Mouse (Mus musculus) testis, adult 2 months (tissue): ENCODE results near the gene Akap13. TPM values are rescaled to one million over a fixed set of nuclear protein-coding genes. Genes with fewer than 3 reads are reported as not detected.

Experiments used
- H3K27ac ChIP-seq: fragments of 200-500 bp; 2 replicates; pipeline ENCODE4 v1.5.1; 2012; ENCODE audit warnings: low read depth, low read length; ENCODE audit not compliant: control insufficient read depth, insufficient read depth
- H3K27me3 ChIP-seq: fragments of 200-500 bp; 2 replicates; pipeline ENCODE4 v1.6.1; 2012; ENCODE audit warnings: mild to moderate bottlenecking, low read length, moderate library complexity; ENCODE audit not compliant: control insufficient read depth, insufficient read depth
- H3K36me3 ChIP-seq: fragments of 200-500 bp; 2 replicates; pipeline ENCODE4 v1.6.1; 2012; ENCODE audit warnings: mild to moderate bottlenecking, low read length; ENCODE audit not compliant: control insufficient read depth, insufficient read depth
- H3K4me1 ChIP-seq: fragments of 200-500 bp; 2 replicates; pipeline ENCODE4 v1.6.1; 2012; ENCODE audit warnings: low read length; ENCODE audit not compliant: control insufficient read depth, insufficient read depth
- H3K4me3 ChIP-seq: fragments of 200-500 bp; 2 replicates; pipeline ENCODE4 v1.5.1; 2012; ENCODE audit warnings: low read depth, mild to moderate bottlenecking, low read length, moderate library complexity, mixed read lengths; ENCODE audit not compliant: control insufficient read depth
- CTCF ChIP-seq: fragments of 200-500 bp; IDR thresholded peaks from 2 replicates; pipeline ENCODE4 v1.5.1; 2012; ENCODE audit warnings: low read depth, mild to moderate bottlenecking, inconsistent platforms, low read length, moderate library complexity; ENCODE audit not compliant: control insufficient read depth, insufficient read depth, insufficient replicate concordance
- POLR2A ChIP-seq: fragments of 200-500 bp; IDR thresholded peaks from 2 replicates; pipeline ENCODE4 v1.6.1; 2012; ENCODE audit warnings: low read depth, mild to moderate bottlenecking, inconsistent platforms, low read length, moderate library complexity; ENCODE audit not compliant: control insufficient read depth
- polyA plus RNA-seq: library from polyadenylated mRNA; depleted of rRNA; stranded (reverse); fragments of >200 nt; gene quantifications from 2 replicates; pipeline ENCODE4 v1.2.3, GENCODE M21; 2012

Akap13 gene
- polyA plus RNA-seq, 1 experiment = 4.1 TPM

DNA sequence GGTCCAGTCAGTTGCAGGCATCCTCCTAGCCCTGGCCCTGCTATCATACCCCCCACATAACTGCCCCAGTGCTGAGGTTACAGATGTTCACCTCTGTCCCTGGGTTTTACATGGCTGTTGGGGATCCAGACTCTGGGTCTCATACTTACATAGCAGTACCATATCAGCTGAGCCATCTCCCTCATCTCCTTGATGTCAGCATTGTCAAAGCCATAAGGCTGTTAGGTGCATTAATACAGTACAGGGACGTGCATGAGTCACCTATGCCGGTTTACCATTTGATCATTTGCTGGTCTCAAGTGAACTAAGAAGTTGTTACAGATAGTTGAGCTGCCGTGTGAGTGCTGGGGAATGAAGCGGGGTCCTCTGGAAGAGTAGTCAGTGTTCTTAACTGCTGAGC, 174.3 kb downstream of the Akap13 start:
- H3K27ac ChIP-seq = no peak overlapping the region
- no peaks in the 10 kb centered on the region for H3K36me3 ChIP-seq
- H3K4me1 ChIP-seq = no peaks in the 10 kb centered on the region
- no peaks in the 10 kb centered on the region for H3K27me3 ChIP-seq
- TF ChIP-seq CTCF = no peak
- no peak for TF ChIP-seq POLR2A
- no peak overlapping the region for H3K4me3 ChIP-seq

DNA sequence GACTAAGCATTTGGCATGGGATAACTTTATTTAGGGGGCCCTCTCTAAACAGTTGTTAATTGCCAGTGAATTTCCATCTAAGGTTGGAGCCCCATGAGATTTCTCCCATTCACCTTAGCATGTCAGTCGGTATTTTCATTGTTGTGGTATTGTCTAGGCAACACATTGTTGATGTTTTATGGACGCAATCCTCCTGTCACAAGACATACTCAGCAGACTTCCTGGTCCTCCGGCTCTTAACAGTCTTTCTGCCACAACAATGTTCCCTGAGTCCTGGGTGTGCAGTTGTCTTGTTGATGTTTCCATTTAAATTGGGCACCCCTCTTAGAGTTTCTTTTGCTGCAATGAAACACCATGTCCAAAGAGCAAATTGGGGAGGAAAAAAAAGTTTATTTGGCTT, 177.6 kb downstream of the Akap13 start:
- Histone ChIP-seq H3K36me3 (no peaks in the 10 kb centered on the region), H3K27me3 (no peaks in the 10 kb centered on the region), H3K4me3 (no peak overlapping the region), H3K27ac (no peak overlapping the region), H3K4me1 (no peaks in the 10 kb centered on the region)
- TF ChIP-seq POLR2A (no peak), CTCF (no peak)

DNA sequence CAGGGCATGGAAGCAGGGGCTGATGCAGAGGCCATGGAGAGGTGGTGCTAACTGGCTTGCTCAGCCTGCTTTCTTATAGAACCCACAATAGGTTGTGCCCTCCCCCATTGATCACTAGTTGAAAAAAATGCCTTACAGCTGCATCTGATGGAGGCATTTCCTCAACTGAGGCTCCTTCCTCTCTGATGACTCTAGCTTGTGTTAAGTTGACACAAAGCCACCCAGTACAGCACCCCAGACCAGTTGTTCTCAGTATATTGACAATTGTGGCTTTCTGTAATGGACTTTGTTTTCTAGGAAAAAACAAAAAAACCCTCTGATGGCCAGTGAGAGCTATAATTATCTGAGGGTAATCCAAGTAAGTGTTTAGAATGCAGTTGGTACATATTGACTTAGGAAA, 178.1 kb downstream of the Akap13 start:
- no peak overlapping the region for H3K4me3 ChIP-seq
- H3K36me3 ChIP-seq = no peaks in the 10 kb centered on the region
- H3K4me1 ChIP-seq = no peaks in the 10 kb centered on the region
- no peak overlapping the region for H3K27ac ChIP-seq
- no peak for TF ChIP-seq CTCF
- TF ChIP-seq POLR2A = no peak
- no peaks in the 10 kb centered on the region for H3K27me3 ChIP-seq

DNA sequence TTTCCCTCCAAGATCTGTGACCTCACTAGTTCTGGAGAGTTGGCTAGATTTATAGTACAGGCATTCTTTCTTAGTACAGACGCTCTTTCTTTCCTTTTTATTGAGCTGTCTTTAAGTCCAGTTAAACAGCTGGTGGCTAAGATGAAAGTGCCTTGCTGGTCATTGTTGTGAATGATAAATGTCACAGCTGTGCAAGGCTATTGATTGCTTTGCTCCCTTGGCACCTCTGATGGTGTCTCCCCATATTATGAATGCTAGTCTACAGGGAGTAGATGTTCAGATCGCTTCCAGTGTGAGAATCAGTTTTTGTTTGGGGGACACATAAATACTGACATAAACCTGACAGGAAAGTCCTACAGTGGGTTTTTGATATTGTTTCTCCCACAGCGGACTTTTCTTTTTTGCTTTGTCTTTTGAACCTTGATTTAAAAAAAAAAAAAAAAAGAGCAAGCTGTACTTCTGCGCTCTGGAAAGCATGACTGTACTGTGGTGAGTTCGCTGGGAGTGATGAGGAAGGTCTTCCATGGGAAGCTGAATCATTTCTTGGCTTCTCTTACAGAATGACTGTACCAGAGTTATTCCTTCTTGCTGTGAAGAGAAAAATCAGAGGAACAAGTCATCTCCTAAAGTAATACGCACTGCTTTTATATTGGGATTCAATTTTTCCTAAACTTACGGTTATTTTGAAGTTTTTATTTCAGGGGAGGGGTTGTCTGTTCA, 178.6 kb downstream of the Akap13 start:
- H3K27me3 ChIP-seq = no peaks in the 10 kb centered on the region
- no peak overlapping the region; the same call in 1 of the 2 replicates for H3K27ac ChIP-seq
- H3K4me3 ChIP-seq = no peak overlapping the region
- no peaks in the 10 kb centered on the region for H3K4me1 ChIP-seq
- TF ChIP-seq CTCF = no peak
- TF ChIP-seq POLR2A = no peak
- no peaks in the 10 kb centered on the region for H3K36me3 ChIP-seq

DNA sequence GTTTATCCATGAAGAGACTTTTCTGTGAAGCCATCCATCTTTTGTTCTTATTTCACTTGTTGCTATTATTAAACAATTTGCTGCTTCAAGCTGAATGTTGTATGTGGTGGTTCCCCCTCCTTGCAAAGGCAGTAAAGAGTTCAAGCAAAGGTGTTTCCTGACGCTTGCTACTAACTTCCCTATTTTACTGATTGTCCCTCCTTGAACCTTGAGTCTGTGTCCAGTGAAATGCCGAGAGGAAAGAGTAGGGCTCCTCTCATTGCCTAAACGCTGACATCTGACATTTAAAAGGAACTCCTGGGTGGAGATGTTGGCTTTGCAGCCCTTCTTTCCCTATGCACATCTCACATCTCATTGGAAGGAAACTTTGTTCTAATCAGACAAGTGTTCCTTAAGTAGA, 183.4 kb downstream of the Akap13 start:
- Histone ChIP-seq H3K27ac (no peak overlapping the region), H3K27me3 (no peaks in the 10 kb centered on the region), H3K4me3 (no peak overlapping the region), H3K36me3 (no peaks in the 10 kb centered on the region), H3K4me1 (no peaks in the 10 kb centered on the region)
- no peak for TF ChIP-seq CTCF
- no peak for TF ChIP-seq POLR2A

DNA sequence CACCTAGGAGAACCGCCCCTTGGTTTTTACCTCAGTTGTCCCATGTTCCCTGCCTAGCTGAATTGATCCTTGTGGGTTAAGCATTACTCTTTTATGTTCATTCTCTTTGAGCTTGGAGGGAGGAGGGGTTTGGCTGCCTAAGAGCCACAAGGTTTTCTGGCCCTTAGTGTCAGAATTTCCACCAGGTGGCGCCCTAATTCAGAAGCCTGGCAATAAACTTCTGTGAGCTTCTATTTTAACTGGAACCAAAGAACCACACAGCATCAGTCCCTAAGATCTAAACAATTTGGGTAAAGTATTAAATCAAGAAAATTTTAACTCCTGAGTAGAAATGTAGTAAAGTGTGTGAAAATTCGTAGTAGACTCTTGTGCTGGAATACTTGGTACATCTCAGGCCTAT, 184.2 kb downstream of the Akap13 start:
- H3K27ac ChIP-seq = no peak overlapping the region
- H3K4me3 ChIP-seq = no peak overlapping the region
- TF ChIP-seq CTCF (no peak), POLR2A (no peak)
- no peaks in the 10 kb centered on the region for H3K4me1 ChIP-seq
- no peaks in the 10 kb centered on the region for H3K36me3 ChIP-seq
- no peaks in the 10 kb centered on the region for H3K27me3 ChIP-seq

DNA sequence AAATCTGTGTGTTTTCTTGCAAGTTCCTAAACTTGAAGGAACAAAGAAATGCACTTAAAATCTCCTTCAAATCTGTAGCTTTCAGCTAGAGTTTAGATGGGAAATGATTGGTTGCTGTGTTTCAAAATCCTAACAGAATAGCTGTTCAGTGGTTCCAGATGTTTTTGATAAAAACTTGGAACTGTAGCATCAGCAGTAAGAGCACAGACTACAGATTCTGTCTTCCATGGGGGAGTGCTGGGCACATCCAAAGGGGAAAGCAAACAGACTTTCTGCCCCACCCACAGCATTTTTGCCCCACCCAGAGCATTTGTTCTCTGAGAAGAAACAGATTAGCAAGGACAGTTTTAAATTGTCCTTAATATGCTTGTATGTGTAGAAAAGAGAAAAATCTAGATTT, 184.7 kb downstream of the Akap13 start:
- Histone ChIP-seq H3K4me3 (no peak overlapping the region), H3K4me1 (no peaks in the 10 kb centered on the region), H3K36me3 (no peaks in the 10 kb centered on the region), H3K27ac (no peak overlapping the region), H3K27me3 (no peaks in the 10 kb centered on the region)
- TF ChIP-seq CTCF = no peak
- TF ChIP-seq POLR2A = no peak

DNA sequence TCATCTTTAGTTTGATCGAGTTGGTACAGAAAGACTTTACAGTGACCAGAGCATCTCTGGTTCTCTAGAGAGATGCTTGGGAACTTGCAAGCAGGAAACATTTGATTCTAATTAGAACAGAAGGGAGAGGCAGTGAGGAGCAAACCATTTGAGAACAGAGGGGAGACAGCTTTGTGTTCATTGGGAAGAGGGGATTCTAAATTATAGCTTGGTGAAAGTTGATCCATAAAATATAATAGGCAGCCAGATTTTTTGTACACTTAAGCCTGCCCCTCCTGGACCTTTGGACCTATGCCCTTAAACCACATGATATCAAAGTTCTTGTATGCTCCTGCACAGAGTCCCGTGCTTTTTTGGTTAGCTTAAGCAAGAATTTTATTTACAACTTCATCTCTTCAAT, 185.3 kb downstream of the Akap13 start:
- Histone ChIP-seq H3K4me3 (no peak overlapping the region), H3K4me1 (no peaks in the 10 kb centered on the region), H3K36me3 (no peaks in the 10 kb centered on the region), H3K27me3 (no peaks in the 10 kb centered on the region), H3K27ac (no peak overlapping the region)
- no peak for TF ChIP-seq POLR2A
- TF ChIP-seq CTCF = no peak
